In genomic region chr2:122081728-122082456, GRCm38 (mm10) we compare ENCODE assay signal across 10 mouse cellular contexts. TPM values are rescaled to one million over a fixed set of nuclear protein-coding genes. Genes with fewer than 3 reads are reported as not detected.
A peak's percentile ranks its signal among the peaks of the same experiment; 100 is the strongest.
DNase-seq lines count a peak whose midpoint lies in the region; ATAC-seq and TF ChIP-seq lines count a peak whose summit lies in the region.
"Had no signal": no experiment of that assay in that cellular context is flagged by ENCODE, and none has a peak within 500 bp of the region (broad histone marks: within the 10 kb centered on the region; RNA-seq: fewer than 3 reads in every experiment).

No protein-coding gene starts in this region.

- no peak for TF ChIP-seq CTCF in liver, adult 2 months (IDR thresholded peaks at IDR 0.05; ENCODE audit: low read depth, low read length)
- TF ChIP-seq CTCF in stomach, postnatal 0 days (IDR thresholded peaks at IDR 0.05; ENCODE audit: low read depth) = no peak

- H3K9me3 ChIP-seq in stomach, postnatal 0 days (ENCODE audit: control insufficient read depth, low read length) = no peaks in the 10 kb centered on the region

- no peak overlapping the region for H3K4me3 ChIP-seq in liver, adult 2 months (ENCODE audit: insufficient read depth, low read depth, low read length)
- H3K4me3 ChIP-seq in stomach, postnatal 0 days (ENCODE audit: low read depth, low read length) = no peak overlapping the region

- no peak overlapping the region for H3K9ac ChIP-seq in liver, adult 2 months (ENCODE audit: low read depth, low read length)
- H3K9ac ChIP-seq in stomach, postnatal 0 days (ENCODE audit: low read length) = no peak overlapping the region

- TF ChIP-seq EP300 in stomach, postnatal 0 days (optimal IDR thresholded peaks at IDR 0.05) = no peak

- peak; percentile 61; the same call in 1 of the 2 replicates for ATAC-seq in stomach, postnatal 0 days (ENCODE audit: low FRiP score, low TSS enrichment)
- ATAC-seq in monocyte, adult 5-6 weeks (replicated peaks; ENCODE audit: insufficient number of reproducible peaks, low FRiP score, low TSS enrichment, poor library complexity, severe bottlenecking) = no peak

- no peak overlapping the region for H3K4me2 ChIP-seq in stomach, postnatal 0 days (replicated peaks; ENCODE audit: low read depth)

- no peak for TF ChIP-seq POLR2A in liver, adult 2 months (IDR thresholded peaks at IDR 0.05; ENCODE audit: extremely low read depth, insufficient read depth, low read length)

- 20% methylated on average over 7 of the region's 7 CpGs for WGBS in liver, adult 2 months
- 21% methylated on average over 7 of the region's 7 CpGs for WGBS in stomach, postnatal 0 days

- peaks cover 19% of the 10 kb centered on the region for H3K36me3 ChIP-seq in liver, adult 2 months (ENCODE audit: control insufficient read depth, insufficient read depth, low read length)
- H3K36me3 ChIP-seq in stomach, postnatal 0 days (ENCODE audit: control insufficient read depth, insufficient read depth, low read length) = peaks cover 12% of the 10 kb centered on the region; the same call in 1 of the 2 replicates

- peak; percentile 40 for DNase-seq in adrenal gland, postnatal 14 days
- no peak for DNase-seq in adrenal gland, adult 2 months
- peak; percentile 26 for DNase-seq in ovary, postnatal 14 days (ENCODE audit: low spot score)
- DNase-seq in ovary, postnatal 10 days (ENCODE audit: low spot score) = no peak
- DNase-seq in liver, adult 2 months (ENCODE audit: extremely low read depth, low read depth, low spot score) = peak; percentile 62
- peak; percentile 71 for DNase-seq in stomach, postnatal 0 days (ENCODE audit: low spot score)
- DNase-seq in spleen, postnatal 36 days (ENCODE audit: low spot score in 2 of 2) = no peak
- DNase-seq: gastrocnemius, postnatal 36 days; layer of hippocampus, adult 9-11 months had no signal

- H3K27me3 ChIP-seq in liver, adult 2 months (ENCODE audit: control insufficient read depth, insufficient read depth, low read length) = no peaks in the 10 kb centered on the region
- H3K27me3 ChIP-seq in stomach, postnatal 0 days (ENCODE audit: control insufficient read depth, insufficient read depth, low read length) = no peaks in the 10 kb centered on the region

- H3K27ac ChIP-seq in liver, adult 2 months (replicated peaks; ENCODE audit: insufficient read depth, low read depth, low read length) = no peak overlapping the region
- H3K27ac ChIP-seq in stomach, postnatal 0 days (replicated peaks) = no peak overlapping the region

- H3K4me1 ChIP-seq in liver, adult 2 months (ENCODE audit: control insufficient read depth, insufficient read depth, low read length) = peaks cover 8% of the 10 kb centered on the region
- H3K4me1 ChIP-seq in stomach, postnatal 0 days (replicated peaks; ENCODE audit: control insufficient read depth, insufficient read depth) = no peaks in the 10 kb centered on the region

- H3K79me2 ChIP-seq in liver, adult 2 months (ENCODE audit: control insufficient read depth, insufficient read depth, low read length) = no peaks in the 10 kb centered on the region

RNA-seq across cellular contexts. Expression of gene Spg11, which starts 36.3 kb away (rescaled TPM):
- total RNA-seq in adrenal gland, postnatal 14 days (2021) = 15.3 and 16.9 TPM in 2 replicates
- total RNA-seq in adrenal gland, adult 2 months (2021) = 10 to 100 TPM; 17.1 to 17.6 TPM
- 5.4 and 6.2 TPM in 2 replicates for polyA plus RNA-seq in adrenal gland, adult 2 months (2012; rRNA removed)
- total RNA-seq in liver, adult 2 months (2014; rRNA removed) = 9.3 and 10.5 TPM in 2 replicates
- 4.0 and 4.3 TPM in 2 replicates for polyA plus RNA-seq in liver, adult 2 months (2012; rRNA removed)
- polyA plus RNA-seq in stomach, postnatal 0 days (2015; fragmentation: Nextera tagmentation; extraction: Ambion mirVana) = 2.7 and 3.2 TPM in 2 replicates
- total RNA-seq in monocyte, adult 5-6 weeks (2017) = 20.2 to 28.8 TPM (median 21.4 TPM) in 3 replicates

RNA-seq across cellular contexts. Expression of gene Eif3j1, which starts 53.5 kb away (rescaled TPM):
- total RNA-seq in adrenal gland, postnatal 14 days (2021) = 17.8 and 18.1 TPM in 2 replicates
- total RNA-seq in adrenal gland, adult 2 months (2021) = 10 to 100 TPM; 15.7 to 21.1 TPM
- 6.0 and 7.8 TPM in 2 replicates for polyA plus RNA-seq in adrenal gland, adult 2 months (2012; rRNA removed)
- total RNA-seq in liver, adult 2 months (2014; rRNA removed) = 18.7 and 20.0 TPM in 2 replicates
- 3.8 and 4.8 TPM in 2 replicates for polyA plus RNA-seq in liver, adult 2 months (2012; rRNA removed)
- polyA plus RNA-seq in stomach, postnatal 0 days (2015; fragmentation: Nextera tagmentation; extraction: Ambion mirVana) = 8.6 and 9.5 TPM in 2 replicates
- total RNA-seq in monocyte, adult 5-6 weeks (2017) = 29.4 to 41.8 TPM (median 34.8 TPM) in 3 replicates

Comparison
In these comparisons a context has a peak if more than half of its experiments do, and no peak if none do; other contexts are left out.
1. DNase-seq: peak in adrenal gland, postnatal 14 days (single experiment), ovary, postnatal 14 days (single experiment), liver, adult 2 months (single experiment) and stomach, postnatal 0 days (single experiment); none in adrenal gland, adult 2 months (single experiment), ovary, postnatal 10 days (single experiment) and spleen, postnatal 36 days (0 of 2).